Comparison of ENCODE assay signal across 26 mouse cellular contexts in genomic region chrX:7779294-7779693, GRCm38 (mm10). TPM values are rescaled to one million over a fixed set of nuclear protein-coding genes. Genes with fewer than 3 reads are reported as not detected.
DNase-seq lines count a peak whose midpoint lies in the region; ATAC-seq and TF ChIP-seq lines count a peak whose summit lies in the region.
"Had no signal": no experiment of that assay in that cellular context is flagged by ENCODE, and none has a peak within 500 bp of the region (broad histone marks: within the 10 kb centered on the region; RNA-seq: fewer than 3 reads in every experiment).

No protein-coding gene starts in this region.

- H3K27me3 ChIP-seq in erythroblast, embryonic 14.5 days (ENCODE audit: control insufficient read depth), result no peaks in the 10 kb centered on the region
- H3K27me3 ChIP-seq in liver, embryonic 14.5 days (ENCODE audit: control insufficient read depth, insufficient read depth, low read length), result no peaks in the 10 kb centered on the region
- H3K27me3 ChIP-seq: embryonic facial prominence, embryonic 13.5 days; forebrain, embryonic 15.5 days; lung, embryonic 15.5 days; neural tube, embryonic 13.5 days had no signal

- H3K36me3 ChIP-seq in erythroblast, embryonic 14.5 days (ENCODE audit: control insufficient read depth), result peaks cover 9% of the 10 kb centered on the region
- no peaks in the 10 kb centered on the region; the same call in 1 of the 2 replicates for H3K36me3 ChIP-seq in liver, embryonic 14.5 days (replicated peaks; ENCODE audit: control insufficient read depth, insufficient read depth, low read depth)
- H3K36me3 ChIP-seq: forebrain, embryonic 15.5 days; lung, embryonic 15.5 days; neural tube, embryonic 13.5 days had no signal

- peak overlapping the region; percentile 57 for H3K9ac ChIP-seq in liver, embryonic 14.5 days (replicated peaks)
- H3K9ac ChIP-seq: embryonic facial prominence, embryonic 13.5 days; forebrain, embryonic 15.5 days; lung, embryonic 15.5 days; neural tube, embryonic 13.5 days had no signal

- H3K9me3 ChIP-seq in erythroblast, embryonic 14.5 days (ENCODE audit: control insufficient read depth, low read length), result no peaks in the 10 kb centered on the region
- H3K9me3 ChIP-seq in liver, embryonic 14.5 days (ENCODE audit: control insufficient read depth, low read length), result no peaks in the 10 kb centered on the region
- H3K9me3 ChIP-seq: embryonic facial prominence, embryonic 13.5 days; forebrain, embryonic 15.5 days; lung, embryonic 15.5 days; neural tube, embryonic 13.5 days had no signal

- peak; percentile 77 for DNase-seq in MEL-GATA-1-ER (ENCODE audit: extremely low read depth, low read depth)
- no peak for DNase-seq in liver, embryonic 14.5 days (ENCODE audit: low read depth in 3 of 3, low spot score in 3 of 3)
- DNase-seq in MN1 (ENCODE audit: low spot score), result no peak
- DNase-seq in thymus, postnatal 14 days, result no peak
- DNase-seq in lung, postnatal 36 days, result no peak
- DNase-seq: cerebellum, adult 18-20 months; cerebellum, postnatal 14 days; embryo, embryonic 11 days; gastrocnemius, postnatal 10 days; heart, adult 11 months; kidney, postnatal 4 days; lung, postnatal 4 days; right cerebral cortex, adult 18-20 months; right cerebral cortex, postnatal 4 days had no signal

- peak overlapping the region; percentile 96 for H3K27ac ChIP-seq in liver, embryonic 14.5 days
- H3K27ac ChIP-seq: embryonic facial prominence, embryonic 13.5 days; forebrain, embryonic 15.5 days; lung, embryonic 15.5 days; midbrain, embryonic 10.5 days; neural tube, embryonic 13.5 days had no signal

- H3K4me3 ChIP-seq in erythroblast, embryonic 14.5 days (replicated peaks), result peak overlapping the region; percentile 51
- H3K4me3 ChIP-seq in liver, embryonic 14.5 days (ENCODE audit: insufficient read depth in 1 of 2, low read depth in 2 of 2, low read length in 2 of 2), result peak overlapping the region; percentile 12 to 26; a peak in 2 of 4 replicates
- H3K4me3 ChIP-seq: embryonic facial prominence, embryonic 13.5 days; forebrain, embryonic 15.5 days; lung, embryonic 15.5 days; midbrain, embryonic 10.5 days; myocyte; neural tube, embryonic 13.5 days had no signal

- H3K4me2 ChIP-seq in liver, embryonic 14.5 days (ENCODE audit: low read depth), result peak overlapping the region; percentile 57
- H3K4me2 ChIP-seq: embryonic facial prominence, embryonic 13.5 days; forebrain, embryonic 15.5 days; heart, embryonic 11.5 days; lung, embryonic 15.5 days; neural tube, embryonic 13.5 days had no signal

- no peak for TF ChIP-seq CTCF in liver, embryonic 14.5 days (IDR thresholded peaks at IDR 0.05; ENCODE audit: low read depth)

- TF ChIP-seq EP300 in liver, embryonic 14.5 days (IDR thresholded peaks at IDR 0.05; ENCODE audit: low read depth), result no peak

- peak; percentile 66 for ATAC-seq in liver, embryonic 14.5 days (ENCODE audit: insufficient read depth)
- ATAC-seq in granulocyte monocyte progenitor cell, adult 5-6 weeks (replicated peaks; ENCODE audit: poor library complexity, severe bottlenecking), result no peak
- ATAC-seq: forebrain, embryonic 15.5 days; intestine, postnatal 0 days; midbrain, embryonic 16.5 days; Patski had no signal

- H3K4me1 ChIP-seq in erythroblast, embryonic 14.5 days (ENCODE audit: control insufficient read depth), result peaks cover 52% of the 10 kb centered on the region
- peaks cover 16 to 35% of the 10 kb centered on the region in 2 experiments for H3K4me1 ChIP-seq in liver, embryonic 14.5 days (replicated peaks; ENCODE audit: control insufficient read depth in 2 of 2, insufficient read depth in 2 of 2, low read length in 1 of 2)
- H3K4me1 ChIP-seq: embryonic facial prominence, embryonic 13.5 days; forebrain, embryonic 15.5 days; lung, embryonic 15.5 days; midbrain, embryonic 10.5 days; neural tube, embryonic 13.5 days had no signal

- 13% methylated on average over 3 of the region's 3 CpGs for WGBS in liver, embryonic 14.5 days (ENCODE audit: insufficient replicate concordance)

RNA-seq across cellular contexts. Expression of gene Gripap1, which starts 10.3 kb away (rescaled TPM):
- 3.5 and 4.8 TPM in 2 replicates for polyA plus RNA-seq in erythroblast, embryonic 14.5 days (2012)
- polyA plus RNA-seq in liver, embryonic 14.5 days (2012; rRNA removed), result 23.3 and 31.3 TPM in 2 replicates
- 17.7 and 19.7 TPM in 2 replicates for polyA plus RNA-seq in liver, embryonic 14.5 days (2014; fragmentation: Nextera tagmentation; extraction: Ambion mirVana)
- total RNA-seq in granulocyte monocyte progenitor cell, adult 5-6 weeks (2014; fragmentation: Nextera tagmentation), result 43.6 and 52.5 TPM in 2 replicates
- 59.7 and 78.0 TPM in 2 replicates for total RNA-seq in granulocyte monocyte progenitor cell, adult 5-6 weeks (2017)

RNA-seq across cellular contexts. Expression of gene Tfe3, which starts 16.9 kb away (rescaled TPM):
- polyA plus RNA-seq in erythroblast, embryonic 14.5 days (2012), result 1.7 and 1.8 TPM in 2 replicates
- 4.6 and 4.7 TPM in 2 replicates for polyA plus RNA-seq in liver, embryonic 14.5 days (2012; rRNA removed)
- 5.7 and 7.3 TPM in 2 replicates for polyA plus RNA-seq in liver, embryonic 14.5 days (2014; fragmentation: Nextera tagmentation; extraction: Ambion mirVana)
- total RNA-seq in granulocyte monocyte progenitor cell, adult 5-6 weeks (2014; fragmentation: Nextera tagmentation), result 17.4 and 27.8 TPM in 2 replicates
- 5.7 and 7.2 TPM in 2 replicates for total RNA-seq in granulocyte monocyte progenitor cell, adult 5-6 weeks (2017)

RNA-seq across cellular contexts. Expression of gene Ccdc120, which starts 28.6 kb away (rescaled TPM):
- polyA plus RNA-seq in erythroblast, embryonic 14.5 days (2012), result 0.02 and 0.11 TPM in 2 replicates
- 1.4 and 2.0 TPM in 2 replicates for polyA plus RNA-seq in liver, embryonic 14.5 days (2012; rRNA removed)
- 1.5 and 2.3 TPM in 2 replicates for polyA plus RNA-seq in liver, embryonic 14.5 days (2014; fragmentation: Nextera tagmentation; extraction: Ambion mirVana)
- not detected in 2 replicates for total RNA-seq in granulocyte monocyte progenitor cell, adult 5-6 weeks (2014; fragmentation: Nextera tagmentation)
- total RNA-seq in granulocyte monocyte progenitor cell, adult 5-6 weeks (2017), result 0.04 and 0.21 TPM in 2 replicates

RNA-seq across cellular contexts. Expression of gene Kcnd1, which starts 42.8 kb away (rescaled TPM):
- 0.03 TPM in 2 replicates for polyA plus RNA-seq in erythroblast, embryonic 14.5 days (2012)
- 0.37 and 0.43 TPM in 2 replicates for polyA plus RNA-seq in liver, embryonic 14.5 days (2012; rRNA removed)
- 0.19 TPM in 2 replicates for polyA plus RNA-seq in liver, embryonic 14.5 days (2014; fragmentation: Nextera tagmentation; extraction: Ambion mirVana)
- 0.32 and 2.5 TPM in 2 replicates for total RNA-seq in granulocyte monocyte progenitor cell, adult 5-6 weeks (2014; fragmentation: Nextera tagmentation)
- 0.31 TPM in 1 of 2 replicates, not detected in the other for total RNA-seq in granulocyte monocyte progenitor cell, adult 5-6 weeks (2017)

RNA-seq across cellular contexts. Expression of gene Praf2, which starts 51.1 kb away (rescaled TPM):
- 0.30 and 0.59 TPM in 2 replicates for polyA plus RNA-seq in erythroblast, embryonic 14.5 days (2012)
- 4.3 and 5.7 TPM in 2 replicates for polyA plus RNA-seq in liver, embryonic 14.5 days (2012; rRNA removed)
- 4.0 and 6.6 TPM in 2 replicates for polyA plus RNA-seq in liver, embryonic 14.5 days (2014; fragmentation: Nextera tagmentation; extraction: Ambion mirVana)
- total RNA-seq in granulocyte monocyte progenitor cell, adult 5-6 weeks (2014; fragmentation: Nextera tagmentation), result 4.3 and 16.1 TPM in 2 replicates
- total RNA-seq in granulocyte monocyte progenitor cell, adult 5-6 weeks (2017), result 2.8 and 6.2 TPM in 2 replicates
